Mouse (Mus musculus): ENCODE results near the gene Osbpl10. TPM values are rescaled to one million over a fixed set of nuclear protein-coding genes. Genes with fewer than 3 reads are reported as not detected.

Gene Osbpl10
- polyA plus RNA-seq, 1 experiment = not detected

GRCm38 (mm10) chr9:115273095-115273649, 294.8 kb downstream of the Osbpl10 start:
- TF ChIP-seq GATA1 (IDR thresholded peaks at IDR 0.05; ENCODE audit: low read length) = no peak

GRCm38 (mm10) chr9:115274806-115275205, 296.4 kb downstream of the Osbpl10 start:
- TF ChIP-seq GATA1 (IDR thresholded peaks at IDR 0.05; ENCODE audit: low read length) = no peak

- no peak for TF ChIP-seq GATA1 (IDR thresholded peaks at IDR 0.05; ENCODE audit: low read length)
These were observed 300.3 kb downstream of the Osbpl10 start for GRCm38 (mm10) chr9:115278641-115279040.

Other genes starting within 250 kb of the Osbpl10 start
- gene Cmtm6, start 247.5 kb upstream of the Osbpl10 start, polyA plus RNA-seq (2012) = 11.7 and 14.9 TPM in 2 replicates
- 0.10 and 0.36 TPM in 2 replicates for gene Cmtm7, start 196.7 kb upstream of the Osbpl10 start, polyA plus RNA-seq (2012)
- gene Cmtm8, start 134.4 kb upstream of the Osbpl10 start, polyA plus RNA-seq (2012) = not detected in 2 replicates
- gene Gpd1l, start 44.6 kb upstream of the Osbpl10 start, polyA plus RNA-seq (2012) = 8.7 and 12.5 TPM in 2 replicates
- gene Rps27rt, start 4.2 kb downstream of the Osbpl10 start, polyA plus RNA-seq (2012) = 0.57 and 1.5 TPM in 2 replicates

All from G1E-ER4 (cell line).